Mouse (Mus musculus) lung, postnatal 0 days (tissue): Measurements from ENCODE around the gene C87436. TPM values are rescaled to one million over a fixed set of nuclear protein-coding genes. Genes with fewer than 3 reads are reported as not detected.
A peak's percentile ranks its signal among the peaks of the same experiment; 100 is the strongest.

Experiments
- ATAC-seq: fragments of 200-750 bp; cut with Nextera tagmentation; 2 replicates; pipeline ENCODE4 v1.8.0; 2017; ENCODE audit warnings: moderate library complexity
- DNase-seq: peaks from one replicate; pipeline ENCODE4 v3.0.0-alpha.2; 2016; ENCODE audit warnings: low spot score
- H3K27ac ChIP-seq: fragments of 300-500 bp; sonication (generic); 2 replicates; pipeline ENCODE4 v1.5.1; 2014; ENCODE audit warnings: antibody characterized with exemption, mild to moderate bottlenecking, low read length, mixed read lengths
- H3K27me3 ChIP-seq: fragments of 300-500 bp; sonication (generic); replicated peaks from 2 replicates; pipeline ENCODE4 v1.6.1; 2014; ENCODE audit warnings: low read length, mixed read lengths; ENCODE audit not compliant: insufficient read depth
- H3K36me3 ChIP-seq: fragments of 300-500 bp; sonication (generic); 2 replicates; pipeline ENCODE4 v1.6.1; 2014; ENCODE audit warnings: low read length, mixed read lengths; ENCODE audit not compliant: insufficient read depth
- H3K4me1 ChIP-seq: fragments of 300-500 bp; sonication (generic); 2 replicates; pipeline ENCODE4 v1.6.1; 2014; ENCODE audit warnings: antibody characterized with exemption, low read depth, low read length, mixed read lengths; ENCODE audit not compliant: insufficient read depth
- H3K4me2 ChIP-seq: fragments of 300-500 bp; sonication (generic); replicated peaks from 2 replicates; pipeline ENCODE4 v1.6.1; 2014; ENCODE audit warnings: low read depth, mild to moderate bottlenecking, low read length, moderate library complexity, mixed read lengths
- H3K4me3 ChIP-seq: fragments of 300-500 bp; sonication (generic); 2 replicates; pipeline ENCODE4 v1.5.1; 2014; ENCODE audit warnings: low read depth, low read length
- H3K9ac ChIP-seq: fragments of 300-500 bp; sonication (generic); replicated peaks from 2 replicates; pipeline ENCODE4 v1.6.1; 2014; ENCODE audit warnings: low read depth, mild to moderate bottlenecking
- H3K9me3 ChIP-seq: fragments of 300-500 bp; sonication (generic); 2 replicates; pipeline ENCODE4 v1.6.1; 2016; ENCODE audit warnings: low read length, mixed read lengths
- CTCF ChIP-seq: IDR thresholded peaks from 2 replicates; pipeline ENCODE4 v1.5.1; 2016; ENCODE audit warnings: antibody characterized with exemption, mild to moderate bottlenecking
- EP300 ChIP-seq: IDR thresholded peaks from 2 replicates; pipeline ENCODE4 v1.6.1; 2016; ENCODE audit warnings: antibody characterized with exemption, mild to moderate bottlenecking, control low read depth
- WGBS: fragments of 180-500 bp; shearing (Covaris S2); extraction: QIAGEN DNeasy Blood & Tissue Kit; methylation state at CpG from one replicate; pipeline ENCODE4 v1.1.7; 2014; 5-methylcytosine and 5-hydroxymethylcytosine counted together
- polyA plus RNA-seq: library from polyadenylated mRNA; unstranded; fragments of >200 nt; fragmentation: Nextera tagmentation; extraction: Ambion mirVana; gene quantifications from 2 replicates; pipeline ENCODE4 v1.2.1, GENCODE M21; 2015

The C87436 gene
- polyA plus RNA-seq, 1 experiment from 2014 or later = 23.5 TPM

DNA sequence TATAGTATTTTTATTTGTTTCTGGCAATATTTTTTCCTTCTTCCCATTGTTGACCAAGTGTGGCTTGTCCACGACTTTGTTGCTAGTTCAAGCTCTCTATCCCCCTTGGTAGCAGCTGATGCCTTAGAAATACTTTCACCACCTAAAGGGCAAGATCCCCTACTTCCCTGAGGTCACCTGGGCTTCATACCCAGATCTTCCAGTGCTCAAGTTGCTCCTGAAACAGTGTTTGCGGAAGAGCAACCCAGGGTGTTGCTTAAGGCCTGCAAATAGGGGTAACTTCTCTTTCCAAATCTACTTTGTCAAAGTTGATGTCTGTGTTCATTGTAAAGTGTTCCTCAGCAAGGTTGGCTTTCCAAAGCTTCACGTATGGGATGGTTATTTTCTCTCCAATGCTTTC, 18.9 kb upstream of the C87436 start:
- no peaks in the 10 kb centered on the region for H3K27me3 ChIP-seq

DNA sequence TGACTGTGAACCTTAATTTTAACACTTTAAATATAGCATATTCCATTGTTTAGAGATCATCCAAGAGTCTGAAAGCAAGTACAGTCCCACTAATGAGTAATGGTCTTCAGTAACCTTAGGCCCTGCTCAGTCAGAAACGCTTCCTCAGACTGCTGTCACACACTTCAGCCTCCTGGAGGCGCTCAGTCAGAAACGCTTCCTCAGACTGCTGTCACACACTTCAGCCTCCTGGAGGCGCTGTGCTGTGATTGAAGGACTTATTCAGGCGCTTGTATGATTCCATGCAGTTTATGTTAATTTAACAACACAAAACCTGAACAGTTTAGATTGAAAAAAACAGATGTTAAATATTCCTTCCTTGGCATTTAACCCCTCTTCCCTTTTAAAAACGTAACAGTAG, 17.7 kb upstream of the C87436 start:
- Histone ChIP-seq H3K4me2 (no peak overlapping the region), H3K9me3 (no peaks in the 10 kb centered on the region), H3K4me1 (no peaks in the 10 kb centered on the region), H3K27me3 (no peaks in the 10 kb centered on the region), H3K36me3 (peaks cover 30% of the 10 kb centered on the region; the same call in 1 of the 2 replicates), H3K9ac (no peak overlapping the region), H3K27ac (no peak overlapping the region), H3K4me3 (no peak overlapping the region)
- DNase-seq (peak; percentile 48), ATAC-seq (no peak)
- WGBS = 74% methylated on average over 6 of the region's 6 CpGs
- TF ChIP-seq EP300 = no peak
- TF ChIP-seq CTCF = peak; percentile 70

More for the DNA sequence above, 18.9 kb upstream of the C87436 start:
- TF ChIP-seq EP300 (no peak), CTCF (no peak)
- WGBS = 83% methylated on average over 3 of the region's 3 CpGs
- no peak for ATAC-seq
- no peak overlapping the region for H3K27ac ChIP-seq
- no peak overlapping the region for H3K4me3 ChIP-seq
- H3K36me3 ChIP-seq = peaks cover 32% of the 10 kb centered on the region; the same call in 1 of the 2 replicates
- no peak overlapping the region for H3K4me2 ChIP-seq
- H3K9ac ChIP-seq = no peak overlapping the region
- H3K9me3 ChIP-seq = no peaks in the 10 kb centered on the region
- H3K4me1 ChIP-seq = no peaks in the 10 kb centered on the region
- no peak for DNase-seq

DNA sequence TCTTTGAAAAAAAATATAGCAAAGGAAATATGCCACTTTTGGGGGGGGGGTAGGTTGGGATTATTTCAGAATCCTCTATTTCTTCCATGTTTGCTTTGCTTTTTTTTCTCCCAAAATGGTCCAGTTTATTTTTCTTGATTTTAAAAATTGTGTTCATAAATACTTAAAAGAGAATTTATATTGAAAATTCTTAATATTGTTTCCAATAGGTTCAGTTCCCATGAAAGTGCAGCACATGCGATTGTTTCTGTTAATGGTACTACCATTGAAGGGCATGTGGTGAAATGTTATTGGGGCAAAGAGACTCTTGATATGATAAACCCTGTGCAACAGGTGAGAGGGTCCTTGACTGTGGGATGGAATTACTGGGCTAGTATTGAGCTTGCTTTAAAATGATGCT, 11.8 kb upstream of the C87436 start, which contains the start of gene Gm44790:
Gm44790 (plus strand) TSS at position 301 of the 400 bp plus-strand sequence.
- H3K4me2 ChIP-seq = no peak within 1 kb of the TSS
- H3K9me3 ChIP-seq = no peaks in the 10 kb centered on the region
- no peaks in the 10 kb centered on the region for H3K27me3 ChIP-seq
- WGBS = 94% methylated on average over 1 of the region's 1 CpGs
- H3K36me3 ChIP-seq = peaks cover 17% of the 10 kb centered on the region; the same call in 1 of the 2 replicates
- ATAC-seq (no peak), DNase-seq (no peak)
- H3K4me1 ChIP-seq = no peaks in the 10 kb centered on the region
- no peak within 1 kb of the TSS for H3K4me3 ChIP-seq
- H3K9ac ChIP-seq = no peak within 1 kb of the TSS
- TF ChIP-seq EP300 (no peak), CTCF (no peak)
- no peak within 1 kb of the TSS for H3K27ac ChIP-seq

DNA sequence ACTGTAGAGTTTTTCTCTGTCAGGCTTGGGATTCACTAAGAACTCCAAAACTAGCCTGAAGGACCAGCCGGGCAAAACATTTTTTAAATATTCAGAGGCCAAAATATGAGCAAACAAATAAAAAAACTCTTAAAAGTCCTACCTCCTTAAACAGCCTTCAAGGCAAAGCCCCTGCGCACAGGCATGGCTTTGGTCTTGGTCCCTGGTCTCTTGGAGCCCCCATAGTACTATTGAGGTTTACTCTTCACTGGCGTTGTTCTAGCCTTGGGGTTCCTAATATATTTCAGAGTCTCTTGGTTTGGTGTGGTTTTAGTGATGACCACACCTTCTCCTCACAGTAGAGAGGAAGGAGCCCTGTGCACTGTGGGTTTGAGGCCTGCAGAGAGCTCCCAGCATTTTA, 6.6 kb upstream of the C87436 start:
- WGBS = 92% methylated on average over 3 of the region's 3 CpGs
- ATAC-seq = no peak

DNA sequence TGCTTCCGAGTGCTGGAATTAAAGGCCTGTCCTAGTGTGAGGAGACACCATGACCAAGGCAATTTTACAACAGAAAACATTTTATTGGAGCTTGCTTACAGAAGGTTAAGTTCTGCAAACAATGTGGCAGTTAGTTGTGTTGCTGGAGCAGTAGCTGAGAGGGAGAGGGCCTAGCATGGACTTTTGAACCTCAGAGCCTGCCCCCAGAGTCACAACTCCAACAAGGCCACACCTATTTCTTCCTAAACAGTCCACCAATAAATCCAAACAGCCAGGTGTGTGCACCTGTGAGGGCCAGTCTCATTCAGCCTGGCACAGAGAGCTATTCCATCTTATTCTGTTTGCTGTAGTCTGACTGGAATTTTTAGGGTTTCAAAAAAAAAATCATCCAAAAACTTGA, 4.5 kb upstream of the C87436 start:
- DNase-seq (no peak), ATAC-seq (no peak)
- Histone ChIP-seq H3K27me3 (no peaks in the 10 kb centered on the region), H3K4me3 (no peak overlapping the region), H3K4me2 (no peak overlapping the region), H3K27ac (no peak overlapping the region), H3K9me3 (no peaks in the 10 kb centered on the region), H3K4me1 (no peaks in the 10 kb centered on the region), H3K9ac (no peak overlapping the region), H3K36me3 (peaks cover 5% of the 10 kb centered on the region; the same call in 1 of the 2 replicates)
- 93% methylated on average over 1 of the region's 1 CpGs for WGBS
- TF ChIP-seq EP300 (no peak), CTCF (no peak)

More for the DNA sequence above, 6.6 kb upstream of the C87436 start:
- H3K27ac ChIP-seq = no peak overlapping the region
- H3K4me1 ChIP-seq = no peaks in the 10 kb centered on the region
- H3K4me3 ChIP-seq = no peak overlapping the region
- TF ChIP-seq EP300 (no peak), CTCF (no peak)
- H3K9me3 ChIP-seq = no peaks in the 10 kb centered on the region
- no peak for DNase-seq
- no peak overlapping the region for H3K4me2 ChIP-seq
- H3K9ac ChIP-seq = no peak overlapping the region
- peaks cover 14% of the 10 kb centered on the region; the same call in 1 of the 2 replicates for H3K36me3 ChIP-seq
- no peaks in the 10 kb centered on the region for H3K27me3 ChIP-seq

DNA sequence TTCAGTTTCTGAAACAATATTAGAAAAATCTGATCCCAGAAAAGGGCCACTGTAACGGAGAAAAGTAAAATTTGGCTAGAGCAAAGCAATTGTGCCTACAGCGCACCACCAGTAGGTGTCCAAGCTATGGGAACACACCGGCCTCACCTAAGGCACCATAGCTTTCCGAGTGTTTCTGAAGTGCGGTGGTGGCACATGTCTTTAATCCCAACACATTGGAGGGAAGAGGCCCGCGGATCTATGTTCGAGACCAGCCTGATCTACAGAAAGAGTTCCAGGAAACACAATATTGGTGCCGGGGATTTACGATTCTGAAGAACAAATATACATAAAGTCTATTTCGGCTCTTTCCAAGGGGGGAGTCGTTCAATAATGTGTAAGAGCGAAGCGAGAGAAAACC, 463 bp upstream of the C87436 start:
- Histone ChIP-seq H3K27me3 (no peaks in the 10 kb centered on the region), H3K9me3 (no peaks in the 10 kb centered on the region), H3K4me2 (peak overlapping the region; percentile 91), H3K27ac (peak overlapping the region; percentile 97), H3K4me3 (peak overlapping the region; percentile 81), H3K4me1 (no peaks in the 10 kb centered on the region), H3K9ac (peak overlapping the region; percentile 94), H3K36me3 (peaks cover 3% of the 10 kb centered on the region; the same call in 1 of the 2 replicates)
- WGBS = 1% methylated on average over 14 of the region's 14 CpGs
- TF ChIP-seq CTCF (peak; percentile 75), EP300 (no peak)
- peak; percentile 72 for ATAC-seq
- DNase-seq = peak; percentile 90

DNA sequence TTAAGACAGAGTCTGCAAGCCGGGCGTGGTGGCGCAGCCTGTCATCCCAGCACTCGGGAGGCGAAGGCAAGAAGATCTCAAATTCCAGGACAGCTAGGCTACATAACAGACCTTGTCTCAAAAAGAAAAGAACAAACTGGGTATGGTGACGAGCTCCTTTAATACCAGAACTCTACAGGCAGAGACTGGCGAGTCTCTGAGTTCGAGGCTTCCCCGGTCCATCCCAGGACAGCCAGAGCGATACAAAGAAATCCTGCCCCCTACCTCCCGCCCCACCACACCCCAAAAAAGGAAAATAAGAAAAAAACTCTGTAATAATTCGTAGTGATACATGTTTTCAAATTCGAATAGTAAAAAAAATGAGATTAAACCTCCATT, 934 bp downstream of the C87436 start:
- ATAC-seq = no peak
- H3K9ac ChIP-seq = peak overlapping the region; percentile 94
- TF ChIP-seq CTCF (no peak), EP300 (no peak)
- 3% methylated on average over 13 of the region's 13 CpGs for WGBS
- no peaks in the 10 kb centered on the region for H3K27me3 ChIP-seq
- DNase-seq = peak; percentile 25
- peak overlapping the region; percentile 81 for H3K4me3 ChIP-seq
- peak overlapping the region; percentile 91 for H3K4me2 ChIP-seq
- no peaks in the 10 kb centered on the region for H3K4me1 ChIP-seq
- peaks cover 3% of the 10 kb centered on the region; the same call in 1 of the 2 replicates for H3K36me3 ChIP-seq
- H3K9me3 ChIP-seq = no peaks in the 10 kb centered on the region
- H3K27ac ChIP-seq = peak overlapping the region; percentile 97
